Mouse (Mus musculus) midbrain, postnatal 0 days (tissue): Measurements from ENCODE around the gene Nras. TPM values are rescaled to one million over a fixed set of nuclear protein-coding genes. Genes with fewer than 3 reads are reported as not detected.
A peak's percentile ranks its signal among the peaks of the same experiment; 100 is the strongest.

Experiments
- ATAC-seq: fragments of 200-750 bp; cut with Nextera tagmentation; 2 replicates; pipeline ENCODE4 v1.8.0; 2017; ENCODE audit warnings: moderate number of reproducible peaks, mild to moderate bottlenecking, moderate TSS enrichment, moderate library complexity; ENCODE audit not compliant: low FRiP score
- DNase-seq: peaks from one replicate; pipeline ENCODE4 v3.0.0-alpha.2; 2015; ENCODE audit warnings: low spot score
- H3K27ac ChIP-seq: fragments of 300-500 bp; sonication (generic); 2 replicates; pipeline ENCODE4 v1.5.1; 2014; ENCODE audit warnings: low read depth, mild to moderate bottlenecking, low read length, mixed read lengths
- H3K27me3 ChIP-seq: fragments of 300-500 bp; sonication (generic); 2 replicates; pipeline ENCODE4 v1.6.1; 2014; ENCODE audit warnings: low read length, control low read depth, mixed read lengths; ENCODE audit not compliant: insufficient read depth
- H3K36me3 ChIP-seq: fragments of 300-500 bp; sonication (generic); 2 replicates; pipeline ENCODE4 v1.6.1; 2014; ENCODE audit warnings: low read length, control low read depth, mixed read lengths; ENCODE audit not compliant: insufficient read depth
- H3K4me1 ChIP-seq: fragments of 300-500 bp; sonication (generic); 2 replicates; pipeline ENCODE4 v1.6.1; 2014; ENCODE audit warnings: mild to moderate bottlenecking, control low read depth, antibody characterized with exemption, low read length, mixed read lengths; ENCODE audit not compliant: insufficient read depth
- H3K4me2 ChIP-seq: fragments of 300-500 bp; sonication (generic); 2 replicates; pipeline ENCODE4 v1.6.1; 2014; ENCODE audit warnings: low read depth, mild to moderate bottlenecking, low read length, mixed read lengths; ENCODE audit not compliant: poor library complexity, severe bottlenecking
- H3K4me3 ChIP-seq: fragments of 300-500 bp; sonication (generic); 2 replicates; pipeline ENCODE4 v1.5.1; 2014; ENCODE audit warnings: low read depth, mild to moderate bottlenecking, low read length, moderate library complexity
- H3K9ac ChIP-seq: fragments of 300-500 bp; sonication (generic); replicated peaks from 2 replicates; pipeline ENCODE4 v1.6.1; 2014; ENCODE audit warnings: mild to moderate bottlenecking, low read length, moderate library complexity, mixed read lengths; ENCODE audit not compliant: poor library complexity, severe bottlenecking
- H3K9me3 ChIP-seq: fragments of 300-500 bp; sonication (generic); 2 replicates; pipeline ENCODE4 v1.6.1; 2016; ENCODE audit warnings: low read length, control low read depth
- CTCF ChIP-seq: IDR thresholded peaks from 2 replicates; pipeline ENCODE4 v1.5.1; 2016; ENCODE audit warnings: antibody characterized with exemption, mild to moderate bottlenecking
- WGBS: fragments of 180-500 bp; shearing (Covaris S2); extraction: QIAGEN DNeasy Blood & Tissue Kit; methylation state at CpG from one replicate; pipeline ENCODE4 v1.1.7; 2014; 5-methylcytosine and 5-hydroxymethylcytosine counted together
- polyA plus RNA-seq: library from polyadenylated mRNA; unstranded; fragments of >200 nt; fragmentation: Nextera tagmentation; extraction: Ambion mirVana; gene quantifications from 2 replicates; pipeline ENCODE4 v1.2.1, GENCODE M21; 2015
- total RNA-seq: library from RNA; depleted of rRNA; stranded (reverse); fragments of >200 nt; gene quantifications from 2 replicates; pipeline ENCODE4 v1.2.3, GENCODE M21; 2014

Gene Nras
- total and polyA plus RNA-seq, 2 experiments from 2014 or later, result 51.3 to 67.9 TPM

DNA sequence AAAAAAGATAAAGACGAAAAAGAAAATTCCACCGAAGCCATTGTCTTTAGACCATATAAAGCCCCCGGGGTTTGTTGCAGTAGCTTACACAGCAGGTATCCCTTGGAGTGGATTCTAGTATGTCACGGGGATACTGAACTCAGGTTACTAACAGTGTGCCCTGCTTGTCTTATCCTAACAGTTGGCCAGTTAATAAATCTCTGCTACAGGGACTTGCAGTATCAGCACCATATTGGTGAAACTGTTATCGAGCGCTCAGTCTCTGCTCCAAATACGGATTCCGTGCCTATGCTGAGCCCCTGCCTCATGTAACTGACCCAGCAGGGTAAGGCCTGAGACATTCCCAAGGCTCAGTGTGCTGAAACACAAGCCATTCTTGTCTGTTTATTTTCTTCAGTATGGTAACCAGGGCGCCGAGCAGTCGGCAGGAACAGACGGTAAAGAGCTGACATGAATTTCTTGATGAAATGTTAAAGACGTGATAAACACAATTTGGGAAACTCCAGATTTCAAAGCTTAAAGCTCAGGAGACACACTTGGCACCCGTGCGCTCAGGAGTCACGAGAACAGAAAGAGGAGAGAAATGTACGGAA is 23.9 kb downstream of the Nras start:
- Histone ChIP-seq H3K4me3 (no peak overlapping the region), H3K4me1 (no peaks in the 10 kb centered on the region), H3K9me3 (no peaks in the 10 kb centered on the region), H3K27ac (no peak overlapping the region), H3K27me3 (no peaks in the 10 kb centered on the region), H3K4me2 (no peak overlapping the region), H3K36me3 (no peaks in the 10 kb centered on the region), H3K9ac (no peak overlapping the region)
- no peak for TF ChIP-seq CTCF
- WGBS, result 85% methylated on average over 17 of the region's 17 CpGs
- ATAC-seq (no peak), DNase-seq (no peak)

DNA sequence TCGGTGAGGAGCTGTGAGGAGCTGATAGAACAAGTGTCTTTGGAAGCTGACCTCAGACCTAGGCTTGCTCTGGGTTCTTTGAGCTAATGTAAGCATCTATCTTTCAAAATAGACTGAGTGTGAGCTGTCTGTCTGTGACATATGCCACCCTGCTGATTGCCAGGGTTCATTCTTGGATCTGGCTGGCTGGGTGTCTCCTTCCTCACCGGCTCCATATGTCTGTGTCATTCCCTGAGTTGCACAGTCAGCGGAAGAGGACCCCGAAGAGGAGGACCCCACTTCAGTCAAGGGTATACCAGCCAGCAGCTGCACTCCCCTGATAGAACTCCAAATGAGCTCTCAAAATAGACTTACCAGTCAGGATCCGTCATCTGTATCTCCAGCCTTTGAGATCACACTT is 24.7 kb downstream of the Nras start:
- Histone ChIP-seq H3K4me2 (no peak overlapping the region), H3K9me3 (no peaks in the 10 kb centered on the region), H3K4me3 (no peak overlapping the region), H3K36me3 (no peaks in the 10 kb centered on the region), H3K9ac (no peak overlapping the region), H3K27ac (no peak overlapping the region), H3K27me3 (no peaks in the 10 kb centered on the region), H3K4me1 (no peaks in the 10 kb centered on the region)
- no peak for TF ChIP-seq CTCF
- no peak for ATAC-seq
- DNase-seq, result no peak
- 85% methylated on average over 5 of the region's 5 CpGs for WGBS

DNA sequence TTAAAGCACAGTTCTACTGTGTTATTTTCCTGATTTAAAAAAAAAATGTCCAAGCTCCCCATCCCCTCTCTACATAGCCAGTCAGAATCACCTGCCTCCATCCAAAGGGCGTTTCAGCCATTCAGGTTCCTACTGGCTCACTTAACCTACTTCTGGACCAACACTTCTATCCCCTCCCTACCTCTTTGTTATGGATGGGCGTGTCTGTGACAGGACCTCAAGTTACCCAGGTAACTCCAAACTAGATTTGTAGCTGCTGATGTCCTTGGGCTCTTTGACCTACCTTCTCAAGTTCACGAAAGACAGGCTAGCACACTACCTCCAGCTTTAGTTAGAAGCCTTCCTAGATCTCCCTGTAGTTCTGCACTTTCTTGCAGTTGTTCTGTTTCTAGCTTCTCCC is 27.9 kb downstream of the Nras start:
- Histone ChIP-seq H3K4me1 (no peaks in the 10 kb centered on the region), H3K27me3 (no peaks in the 10 kb centered on the region), H3K9ac (no peak overlapping the region), H3K27ac (no peak overlapping the region), H3K9me3 (no peaks in the 10 kb centered on the region), H3K4me3 (no peak overlapping the region), H3K4me2 (no peak overlapping the region), H3K36me3 (no peaks in the 10 kb centered on the region)
- ATAC-seq (no peak), DNase-seq (no peak)
- no peak for TF ChIP-seq CTCF
- WGBS, result 76% methylated on average over 3 of the region's 3 CpGs

DNA sequence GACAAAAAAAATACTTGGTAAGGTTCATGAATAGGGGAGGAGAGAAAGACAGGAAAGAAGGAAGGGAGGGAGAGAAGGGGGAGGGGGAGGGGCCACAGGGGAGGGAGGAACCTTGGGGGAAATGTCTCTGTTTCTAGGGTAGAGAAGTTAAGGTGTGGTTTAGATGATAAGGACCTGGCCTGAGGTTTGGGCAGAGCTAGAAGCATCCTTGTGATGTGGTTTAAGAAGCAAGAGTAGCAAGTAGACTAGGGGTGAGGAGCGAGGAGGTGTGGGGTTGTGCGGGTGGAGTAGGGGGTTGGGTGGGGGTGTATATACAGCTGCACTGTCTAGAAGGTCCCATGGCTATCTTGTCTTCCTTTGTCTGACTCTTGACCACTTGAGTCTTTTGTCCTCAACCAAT is 33.7 kb downstream of the Nras start:
- no peak for TF ChIP-seq CTCF

DNA sequence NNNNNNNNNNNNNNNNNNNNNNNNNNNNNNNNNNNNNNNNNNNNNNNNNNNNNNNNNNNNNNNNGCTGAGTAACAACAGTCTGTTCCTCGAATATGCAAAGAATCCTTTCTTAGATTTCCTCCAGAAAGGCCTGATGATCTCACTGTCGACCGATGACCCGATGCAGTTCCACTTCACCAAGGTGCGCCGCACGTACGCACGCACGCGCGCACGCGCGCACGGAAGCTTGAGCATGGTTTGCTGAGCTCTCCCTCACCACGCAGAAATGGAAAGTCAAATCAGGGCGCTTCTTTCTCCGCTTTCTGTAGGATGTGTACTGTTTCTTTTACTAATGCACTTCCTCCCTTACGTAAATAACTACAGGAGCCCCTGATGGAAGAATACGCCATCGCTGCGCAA is 40.6 kb downstream of the Nras start:
- Histone ChIP-seq H3K9me3 (no peaks in the 10 kb centered on the region), H3K4me3 (no peak overlapping the region), H3K27ac (no peak overlapping the region), H3K9ac (no peak overlapping the region), H3K27me3 (0 out of 2 replicates have a peak, but pooled peaks cover 3% of the 10 kb centered on the region), H3K4me2 (no peak overlapping the region), H3K36me3 (no peaks in the 10 kb centered on the region), H3K4me1 (no peaks in the 10 kb centered on the region)
- 81% methylated on average over 23 of the region's 23 CpGs for WGBS
- no peak for DNase-seq
- no peak for ATAC-seq
- TF ChIP-seq CTCF, result no peak

More for the DNA sequence above, 33.7 kb downstream of the Nras start:
- Histone ChIP-seq H3K27ac (no peak overlapping the region), H3K4me3 (no peak overlapping the region), H3K4me1 (no peaks in the 10 kb centered on the region), H3K27me3 (no peaks in the 10 kb centered on the region), H3K36me3 (no peaks in the 10 kb centered on the region), H3K9ac (no peak overlapping the region), H3K9me3 (no peaks in the 10 kb centered on the region), H3K4me2 (no peak overlapping the region)
- 91% methylated on average over 2 of the region's 2 CpGs for WGBS
- DNase-seq (no peak), ATAC-seq (no peak)

DNA sequence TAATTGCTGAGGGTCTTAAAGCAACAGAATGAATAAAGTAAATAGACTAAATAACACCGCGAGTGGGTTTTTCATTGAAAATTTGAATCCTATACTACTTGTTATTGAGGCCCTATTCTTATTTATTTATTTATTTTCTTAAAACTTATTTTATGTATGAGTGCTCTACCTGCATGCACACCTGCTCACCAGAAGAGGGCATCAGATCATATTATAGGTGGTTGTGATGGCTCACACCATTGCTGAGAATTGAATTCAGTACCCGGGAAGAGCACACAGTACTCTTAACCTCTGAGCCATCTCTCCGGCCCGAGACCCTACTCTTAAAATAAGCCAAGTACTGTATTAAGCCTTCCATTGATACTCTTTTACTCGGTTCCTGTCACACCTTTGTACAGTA is 41.6 kb downstream of the Nras start:
- DNase-seq (no peak), ATAC-seq (no peak)
- WGBS, result 86% methylated on average over 6 of the region's 6 CpGs
- no peak overlapping the region for H3K4me3 ChIP-seq
- no peak overlapping the region for H3K27ac ChIP-seq
- H3K4me1 ChIP-seq, result no peaks in the 10 kb centered on the region
- TF ChIP-seq CTCF, result peak; percentile 44
- H3K9ac ChIP-seq, result no peak overlapping the region
- no peaks in the 10 kb centered on the region for H3K36me3 ChIP-seq
- H3K27me3 ChIP-seq, result peaks cover 6% of the 10 kb centered on the region; the same call in 1 of the 2 replicates
- no peaks in the 10 kb centered on the region for H3K9me3 ChIP-seq
- H3K4me2 ChIP-seq, result no peak overlapping the region
